Mouse (Mus musculus) heart, postnatal 36 days (tissue): ENCODE data around the gene Sec24d. TPM values are rescaled to one million over a fixed set of nuclear protein-coding genes. Genes with fewer than 3 reads are reported as not detected.
A peak's percentile ranks its signal among the peaks of the same experiment; 100 is the strongest.
"Not testable (repeated sequence)": the region's sequence is repeated elsewhere in the genome, so short reads cannot be mapped to it uniquely, and the experiment has no call there.

ENCODE experiments used
- DNase-seq, 2 experiments: peaks; one replicate each; pipeline ENCODE4 v3.0.0; 2021 to 2022
- intact Hi-C: fragments of 180-260 bp; cut with DNase I; formaldehyde crosslinking; loops from one replicate; pipeline ENCODE4 v1.15.1; 2025
- total RNA-seq, 2 experiments: library from RNA; stranded (reverse); gene quantifications; 2 replicates each; pipeline ENCODE4 v1.2.3; 2021

The Sec24d gene
- total RNA-seq, 2 experiments from 2014 or later = 31.5 to 40.4 TPM

DNA sequence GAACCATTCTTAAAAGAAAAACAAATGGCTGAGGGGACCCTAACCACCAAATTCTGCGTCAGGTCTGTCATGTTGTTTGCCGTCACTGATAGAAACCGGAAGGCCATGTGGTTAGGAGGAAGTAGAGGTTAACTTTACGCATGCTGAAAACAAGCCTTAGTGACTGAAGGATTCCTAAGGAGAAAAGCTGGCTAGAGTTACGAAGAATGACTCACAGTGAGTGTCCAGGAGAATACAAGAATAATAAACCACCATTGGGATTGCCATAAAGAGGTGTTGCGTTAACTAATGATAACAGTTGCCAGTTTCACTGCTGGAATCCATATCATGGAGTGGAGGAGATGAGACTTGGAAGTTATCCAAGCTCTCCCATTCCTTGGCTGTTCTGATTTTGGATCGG, 67.7 kb downstream of the Sec24d start:
- no peak for DNase-seq
- intact Hi-C loops = no loop called here

DNA sequence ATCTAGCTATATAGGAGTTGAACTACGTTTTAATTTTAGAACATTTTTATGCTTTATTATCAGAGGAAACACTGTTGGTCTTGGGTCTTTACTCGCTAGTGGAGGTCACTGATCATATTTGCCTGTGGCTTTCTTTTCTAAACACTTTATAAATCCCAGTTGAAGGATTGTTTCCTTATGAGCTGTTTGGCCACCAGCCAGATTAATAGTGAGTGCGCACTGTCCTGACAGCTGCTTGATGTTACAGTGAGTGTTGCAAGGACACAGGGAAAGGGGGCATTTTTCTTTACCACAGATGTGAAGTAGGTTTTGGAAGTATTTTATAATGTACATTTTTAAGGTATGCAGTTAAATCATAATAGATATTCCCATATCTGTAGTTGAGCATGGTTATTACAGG, 68.2 kb downstream of the Sec24d start:
- intact Hi-C loops = no loop called here
- DNase-seq = no peak

DNA sequence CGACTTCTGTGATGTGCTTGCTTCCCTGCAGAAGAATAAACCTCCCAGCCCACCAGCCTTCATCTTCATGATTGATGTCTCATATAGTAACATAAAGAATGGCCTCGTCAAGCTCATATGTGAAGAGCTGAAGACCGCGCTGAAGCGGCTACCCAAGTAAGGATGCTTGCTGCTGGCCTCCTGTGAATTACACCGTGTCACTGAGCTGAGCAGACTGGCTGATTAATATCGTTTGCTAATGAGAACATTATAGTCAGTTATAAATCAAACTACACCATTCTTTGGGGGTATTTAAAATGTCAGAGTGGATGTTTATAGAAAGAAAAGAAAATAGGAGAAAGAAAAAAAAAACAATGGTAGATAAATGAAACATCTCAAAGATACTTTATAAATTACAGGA, 69.2 kb downstream of the Sec24d start:
- intact Hi-C loops = no loop called here
- DNase-seq = no peak

DNA sequence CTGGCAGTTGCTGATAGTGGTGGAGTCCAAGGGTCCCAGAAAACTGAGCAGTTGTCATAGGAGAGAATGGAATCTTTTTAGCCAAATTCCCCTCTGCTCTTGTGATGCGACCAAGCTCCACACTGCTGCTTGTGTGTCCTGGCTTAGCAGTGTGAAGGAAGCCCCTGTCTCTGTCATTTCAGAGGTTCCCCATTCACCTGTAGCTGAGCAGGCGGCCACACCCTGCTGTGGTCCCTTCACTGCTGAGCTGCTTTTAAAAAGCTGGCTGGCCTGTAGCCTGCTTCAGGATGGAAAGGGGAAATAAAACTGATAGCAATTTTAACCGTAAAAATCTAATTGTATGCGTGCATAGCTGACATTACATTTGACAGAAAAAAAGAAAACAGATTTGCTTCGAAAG, 69.7 kb downstream of the Sec24d start:
- intact Hi-C loops = no loop called here
- no peak for DNase-seq

DNA sequence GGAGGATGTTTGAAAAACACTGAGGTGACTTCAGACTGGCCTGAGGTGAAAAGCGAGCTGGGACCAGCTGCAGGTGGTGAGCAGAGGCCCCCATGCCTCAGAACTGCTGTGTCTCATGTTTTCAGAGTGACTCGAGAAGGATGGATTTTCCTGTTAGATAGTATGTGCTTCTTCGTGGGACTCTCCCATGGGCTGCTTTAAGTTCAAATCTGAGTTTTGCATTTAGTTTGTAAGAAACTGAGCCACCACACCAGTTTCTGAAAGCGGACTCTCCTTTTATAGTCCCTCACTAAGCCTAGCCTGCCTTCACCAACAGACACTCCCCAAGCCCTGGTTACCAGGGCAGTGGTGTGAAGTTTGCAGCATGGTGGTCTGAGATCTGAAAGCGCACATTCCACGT, 70.6 kb downstream of the Sec24d start:
- DNase-seq = no peak
- intact Hi-C loops = no loop called here

DNA sequence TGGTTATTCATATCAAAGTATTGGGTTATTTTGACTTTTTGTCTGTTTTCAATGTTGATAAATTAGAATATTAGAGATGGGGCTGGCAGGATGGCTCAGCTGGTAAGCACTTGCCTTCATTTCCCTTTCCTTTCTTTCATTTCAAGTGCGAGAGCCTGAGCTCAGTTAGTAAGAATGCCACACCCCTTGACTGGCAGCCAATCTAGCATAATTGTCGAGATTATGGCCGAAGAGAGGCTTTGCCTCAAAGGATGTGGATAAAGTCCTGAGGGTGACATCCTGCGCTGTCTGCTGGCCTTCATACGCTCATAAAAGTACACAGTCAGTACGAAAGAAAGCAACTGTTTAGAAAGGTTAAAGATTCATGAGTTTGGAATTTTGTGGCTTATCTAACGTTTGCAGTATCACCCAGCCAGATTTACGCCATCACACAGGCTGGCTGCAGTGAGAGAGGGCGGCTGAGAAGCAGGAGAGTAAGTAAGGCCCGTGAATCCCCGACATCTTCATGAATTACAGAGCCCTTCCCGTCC, 71.5 kb downstream of the Sec24d start:
- intact Hi-C loops = no loop called here
- no peak for DNase-seq

DNA sequence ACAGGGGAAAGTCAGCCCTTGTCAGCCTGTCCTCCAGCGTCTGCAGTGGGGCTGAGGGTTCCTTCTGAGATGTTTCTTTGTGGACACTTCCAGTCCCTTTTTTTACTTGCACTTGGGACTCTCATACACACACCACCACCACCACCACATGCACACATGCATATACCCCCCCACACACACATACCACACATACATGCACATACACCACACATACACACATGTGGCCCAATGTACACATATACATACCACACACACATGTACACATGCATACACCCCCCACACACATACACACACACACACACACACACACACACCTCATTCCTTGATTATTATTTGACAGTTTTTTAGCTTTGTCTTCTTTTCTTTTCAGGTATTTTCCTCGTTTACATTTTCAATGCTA, 73.8 kb downstream of the Sec24d start:
- no peak for DNase-seq
- intact Hi-C loops = no loop called here

DNA sequence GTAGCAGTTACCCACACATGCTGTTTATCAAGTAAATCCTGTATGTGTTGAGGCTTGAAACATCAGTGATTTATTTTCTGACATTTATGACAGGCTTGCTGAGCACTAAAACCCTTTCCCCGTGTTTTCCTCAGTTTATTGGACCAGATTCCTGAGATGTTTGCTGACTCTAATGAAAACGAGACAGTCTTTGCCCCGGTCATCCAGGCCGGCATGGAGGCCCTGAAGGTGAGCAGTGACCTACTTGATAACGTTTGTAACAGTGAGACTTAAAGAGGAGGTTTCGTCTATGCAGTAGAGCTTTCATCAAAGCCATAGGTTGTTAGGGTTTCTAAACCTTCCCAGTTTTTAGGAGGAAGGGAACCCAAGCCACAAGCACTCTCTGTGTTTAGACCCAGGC, 76.4 kb downstream of the Sec24d start:
- intact Hi-C loops = no loop called here
- no peak for DNase-seq

DNA sequence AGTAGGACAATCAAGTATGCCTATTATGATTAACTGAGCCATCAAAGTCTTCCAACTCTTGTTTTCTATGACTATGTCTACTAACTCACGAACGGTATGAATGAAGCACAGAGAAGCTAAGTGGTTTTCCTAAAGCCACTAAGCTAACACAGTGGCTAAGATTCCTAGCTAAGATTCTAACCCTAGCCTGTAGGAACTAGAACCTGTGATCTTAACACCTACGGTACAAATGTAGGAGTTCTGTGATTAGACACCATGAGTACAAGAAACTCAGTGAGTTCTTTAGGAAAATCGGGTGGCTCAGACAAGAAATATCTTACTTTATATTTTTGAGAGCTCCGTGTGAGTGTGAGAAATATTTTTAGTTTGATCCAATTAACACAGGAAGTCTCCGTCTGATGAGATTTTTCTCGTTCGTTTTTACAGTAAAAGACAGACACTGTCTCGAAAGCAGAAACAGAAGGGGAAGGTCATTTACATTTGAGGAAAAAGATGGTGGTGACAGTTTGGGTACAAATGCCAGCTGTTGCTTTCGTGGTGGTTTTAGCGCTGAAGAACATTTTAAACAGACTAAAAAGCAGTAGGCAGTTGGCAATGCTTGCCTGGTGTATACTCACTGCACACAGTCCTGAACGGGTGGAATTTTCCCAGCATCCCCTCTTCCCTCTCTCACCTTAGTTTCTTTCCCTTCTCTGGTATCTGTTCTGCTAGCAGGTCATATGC, 81.0 kb downstream of the Sec24d start:
- DNase-seq = no peak
- intact Hi-C loops = no loop called here

DNA sequence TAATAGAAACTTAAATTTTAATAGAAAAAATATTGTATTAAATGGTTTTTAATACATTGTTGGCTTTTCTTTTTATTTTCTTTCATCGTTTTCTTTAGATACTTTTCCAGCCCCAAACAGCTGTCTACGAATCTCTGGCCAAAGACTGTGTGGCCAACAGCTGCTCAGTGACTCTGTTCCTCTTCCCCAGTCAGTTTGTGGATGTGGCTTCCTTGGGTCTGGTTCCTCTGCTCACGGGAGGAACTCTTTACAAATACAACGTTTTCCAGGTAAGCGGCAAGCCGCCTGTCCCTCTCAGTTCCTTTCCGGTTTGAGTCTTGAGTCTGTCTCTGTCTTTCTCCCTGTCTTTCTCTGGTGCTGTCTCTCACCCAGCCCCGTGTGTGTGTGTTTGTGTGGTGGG, 83.3 kb downstream of the Sec24d start:
- intact Hi-C loops = loop anchor here (5.0 kb wide), 1 partner anchor 188 kb away; no protein-coding TSS in a partner anchor
- DNase-seq = no peak

DNA sequence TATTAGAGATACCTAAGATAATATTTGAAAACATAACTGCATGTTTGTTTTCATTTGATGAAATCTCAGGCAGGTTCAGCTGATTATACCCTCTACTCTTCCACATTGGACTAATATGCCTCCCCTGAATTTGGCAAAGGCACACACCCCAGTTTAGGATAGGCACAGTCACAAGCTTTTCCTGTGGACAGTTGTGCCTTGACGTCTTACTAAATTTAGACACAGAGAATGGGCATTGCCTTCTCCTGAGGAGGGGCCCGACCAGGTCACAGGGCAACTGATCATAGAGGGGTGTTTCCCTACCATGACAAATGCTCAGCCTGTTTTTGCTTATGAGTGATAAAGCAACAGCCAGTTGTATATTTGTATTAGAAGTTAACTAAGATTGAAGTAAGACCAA, 84.3 kb downstream of the Sec24d start:
- intact Hi-C loops = loop anchor here (5.0 kb wide), 1 partner anchor 189 kb away; no protein-coding TSS in a partner anchor

DNA sequence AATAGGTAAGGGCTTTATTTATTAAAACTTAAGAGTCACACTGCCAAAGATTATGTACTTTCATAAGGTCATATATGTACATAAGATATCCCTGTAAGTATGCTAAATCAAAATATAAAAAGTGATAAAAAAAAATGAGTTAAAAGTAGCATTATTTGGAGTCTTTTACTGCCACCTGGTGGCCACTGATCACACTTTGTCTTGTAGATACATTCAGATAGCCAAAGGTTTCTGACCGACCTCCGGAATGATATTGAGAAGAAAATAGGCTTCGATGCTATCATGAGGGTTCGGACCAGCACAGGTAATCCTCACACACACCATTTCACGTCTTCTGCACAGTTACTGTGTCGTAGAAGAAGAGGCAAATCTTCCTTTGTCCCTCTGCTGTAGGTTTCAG, 85.9 kb downstream of the Sec24d start:
- DNase-seq = peak; percentile 38
- intact Hi-C loops = loop anchor here (1.0 to 5.0 kb wide), 3 partner anchors 119 to 412 kb away; no protein-coding TSS in a partner anchor

More for the DNA sequence above, 84.3 kb downstream of the Sec24d start:
- no peak for DNase-seq

DNA sequence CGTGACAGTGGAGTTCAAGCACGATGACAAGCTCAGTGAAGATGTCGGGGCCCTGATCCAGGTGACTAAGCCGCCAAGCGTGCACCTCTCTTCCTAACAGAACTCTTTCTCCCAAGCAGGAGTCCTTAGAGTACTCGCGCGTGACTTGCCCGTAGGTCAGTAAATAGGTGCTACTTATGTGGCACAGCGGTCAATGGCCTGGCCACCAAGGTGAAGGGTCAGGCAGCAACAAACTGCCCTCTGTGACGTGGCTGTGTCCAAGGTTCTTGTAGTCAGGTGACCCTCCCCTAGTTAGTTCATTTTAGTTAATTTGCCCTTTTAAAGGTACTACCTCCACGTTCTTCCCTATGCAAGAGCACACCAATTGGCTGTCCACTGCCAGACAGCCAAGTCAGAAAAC, 86.4 kb downstream of the Sec24d start:
- intact Hi-C loops = loop anchor here (1.0 to 5.0 kb wide), 3 partner anchors 119 to 413 kb away; no protein-coding TSS in a partner anchor
- no peak for DNase-seq

DNA sequence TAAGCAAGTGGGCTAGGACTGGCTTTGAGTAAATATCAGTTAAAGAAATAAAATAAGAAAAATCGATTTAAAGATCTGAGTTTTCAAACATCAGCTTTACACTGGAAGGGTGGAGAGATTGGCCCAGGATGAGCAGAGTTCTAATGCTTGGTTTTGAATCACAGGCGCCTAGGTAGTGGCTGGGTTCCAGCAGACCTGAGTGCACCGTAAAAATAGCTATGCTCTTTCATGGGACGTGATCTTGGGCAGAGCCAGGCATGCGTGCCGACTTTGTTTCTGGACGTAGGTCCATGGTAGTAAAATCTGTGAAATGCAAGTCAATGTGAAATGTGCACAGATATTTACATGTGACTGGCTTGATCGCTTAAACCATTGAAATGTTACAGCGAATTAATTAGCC, 87.1 kb downstream of the Sec24d start:
- intact Hi-C loops = loop anchor here (5.0 kb wide), 1 partner anchor 192 kb away; no protein-coding TSS in a partner anchor
- DNase-seq = peak in 1 of 2 experiments; percentile 44

DNA sequence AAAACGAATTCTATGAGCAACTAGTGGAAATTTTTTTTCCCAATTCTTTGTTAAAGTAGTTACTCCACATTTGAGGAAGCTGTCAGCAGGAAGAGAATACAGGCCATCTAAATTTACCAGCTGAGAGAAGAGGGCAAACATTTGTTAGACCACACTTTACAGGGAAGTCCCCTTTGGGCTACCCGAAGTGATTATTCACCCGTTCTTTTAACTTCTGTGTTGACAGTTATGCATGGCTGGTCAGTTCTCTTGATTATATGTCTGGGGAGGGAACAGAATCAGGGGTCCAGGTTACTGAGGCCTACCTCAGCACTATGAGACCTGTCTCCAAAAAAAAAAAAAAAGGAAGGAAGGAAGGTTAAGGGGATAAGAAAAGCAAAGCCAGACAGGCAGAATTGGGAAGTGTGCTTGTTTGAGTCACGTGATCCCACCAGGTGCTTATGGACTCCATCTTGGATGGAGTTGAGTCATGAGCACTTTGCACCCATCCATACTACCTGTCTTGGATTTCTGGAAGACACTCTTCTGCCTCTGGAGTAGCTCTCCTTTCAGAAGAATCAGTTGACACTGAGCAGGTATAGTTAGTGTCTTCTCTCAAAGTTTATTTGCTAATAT, 89.2 kb downstream of the Sec24d start:
- DNase-seq = no peak
- intact Hi-C loops = no loop called here

DNA sequence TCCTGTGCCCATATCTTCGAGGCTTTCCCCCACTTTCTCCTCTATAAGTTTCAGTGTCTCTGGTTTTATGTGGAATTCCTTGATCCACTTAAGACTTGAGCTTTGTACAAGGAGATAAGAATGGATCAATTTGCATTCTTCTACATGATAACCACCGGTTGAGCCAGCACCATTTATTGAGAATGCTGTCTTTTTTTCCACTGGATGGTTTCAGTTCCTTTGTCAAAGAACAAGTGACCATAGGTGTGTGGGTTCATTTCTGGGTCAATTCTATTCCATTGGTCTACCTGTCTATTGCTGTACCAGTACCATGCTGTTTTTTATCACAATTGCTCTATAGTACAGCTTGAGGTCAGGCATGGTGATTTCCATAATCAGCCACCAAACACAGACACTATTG, 99.6 kb downstream of the Sec24d start:
- DNase-seq, intact Hi-C loops: not testable (repeated sequence)

DNA sequence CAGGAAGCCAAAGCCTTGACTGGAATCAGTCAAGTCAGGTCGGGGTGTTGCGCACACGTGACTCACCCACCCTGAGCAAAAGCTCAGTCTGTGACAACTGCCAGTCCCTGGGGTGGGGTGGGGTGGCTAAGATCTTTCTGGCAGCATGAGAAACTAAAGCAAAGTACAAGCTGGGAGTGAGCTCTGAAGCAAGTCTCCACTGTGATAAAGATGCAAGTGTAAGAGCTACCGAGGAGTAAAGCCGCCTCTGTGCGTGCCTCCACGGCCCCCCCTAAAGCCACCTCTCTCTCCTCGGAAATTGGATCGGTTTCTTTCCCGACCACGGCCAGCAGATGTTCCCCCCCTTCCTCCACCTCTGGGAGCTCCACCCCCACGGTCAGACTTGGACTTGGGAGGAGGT, 101.9 kb downstream of the Sec24d start:
- intact Hi-C loops = no loop called here
- no peak for DNase-seq

DNA sequence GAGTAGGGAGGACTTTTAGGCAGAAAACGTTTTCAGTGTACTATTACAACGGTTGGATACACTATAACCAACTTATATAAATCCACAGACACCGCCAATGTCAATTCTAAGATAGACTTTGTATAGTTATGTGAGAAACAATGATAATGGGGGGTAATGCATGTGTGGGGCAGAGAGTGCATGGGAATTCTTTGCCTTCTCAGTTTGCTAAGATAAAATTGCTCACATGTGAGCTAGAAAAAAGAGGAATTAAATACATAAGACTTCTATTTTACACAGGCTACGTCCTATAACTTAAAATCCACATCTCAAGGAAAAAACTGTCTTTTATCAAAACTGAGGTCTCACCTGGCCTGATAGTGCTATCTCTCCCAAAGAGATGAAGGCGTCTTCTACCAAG, 103.7 kb downstream of the Sec24d start:
- intact Hi-C loops = loop anchor here (5.0 kb wide), 2 partner anchors 139 to 204 kb away; no protein-coding TSS in a partner anchor
- no peak for DNase-seq

DNA sequence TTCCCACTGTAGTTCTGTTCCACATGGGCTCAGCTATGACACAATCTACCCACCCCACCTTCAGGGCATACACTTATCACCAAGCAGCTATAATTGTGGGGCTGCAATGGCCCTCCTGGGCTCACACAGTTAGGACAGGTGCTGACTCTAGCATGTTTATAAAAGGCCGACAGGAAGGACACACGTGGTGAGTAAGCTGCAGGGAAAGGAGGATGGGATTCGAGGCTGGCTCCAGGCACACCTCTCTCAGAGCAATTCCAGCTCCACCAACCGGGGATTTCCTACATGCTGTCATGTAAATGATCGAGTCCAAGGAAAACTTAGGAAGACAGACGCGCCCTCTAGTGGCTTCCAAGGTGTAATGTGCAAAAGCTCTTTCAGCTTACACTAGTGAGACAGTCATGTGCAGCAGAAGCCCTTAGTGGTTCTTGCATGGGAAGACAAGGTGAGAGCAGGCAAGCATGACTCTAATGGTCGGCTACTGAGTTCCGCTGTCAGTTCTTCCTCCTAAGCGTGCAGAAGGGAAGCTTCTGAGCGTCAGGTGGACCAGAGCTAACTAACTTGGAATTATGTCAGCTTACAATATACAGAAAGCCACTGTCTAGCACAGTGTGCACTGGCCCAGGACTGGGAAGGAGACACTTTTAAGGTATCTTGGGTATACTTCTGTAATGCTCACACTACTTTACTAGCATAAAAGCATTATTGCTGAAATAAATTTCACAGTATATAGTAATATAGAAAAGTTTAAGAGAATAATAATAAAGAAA, 104.7 kb downstream of the Sec24d start:
- DNase-seq = peak; percentile 71 to 72
- intact Hi-C loops = loop anchor here (5.0 kb wide), 2 partner anchors 140 to 205 kb away; no protein-coding TSS in a partner anchor

DNA sequence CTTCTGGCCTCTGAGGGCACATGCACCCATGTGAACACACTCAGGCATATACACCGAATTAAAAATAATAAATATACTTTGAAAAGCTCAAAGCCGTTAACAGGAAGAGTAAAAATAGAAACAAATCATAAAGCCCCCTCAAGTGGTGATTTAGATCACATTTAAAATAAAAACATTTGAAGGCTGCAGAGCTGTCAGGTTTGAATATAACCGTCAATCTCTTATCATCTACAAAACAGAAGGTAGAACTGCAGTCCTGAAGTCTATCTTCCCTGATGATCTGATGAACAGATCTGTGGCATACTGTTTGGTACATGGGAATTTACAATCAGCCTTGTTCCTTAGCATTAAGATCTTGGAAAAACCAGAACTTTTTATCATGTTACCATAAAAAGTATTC, 109.3 kb downstream of the Sec24d start:
- intact Hi-C loops = no loop called here
- DNase-seq = no peak

DNA sequence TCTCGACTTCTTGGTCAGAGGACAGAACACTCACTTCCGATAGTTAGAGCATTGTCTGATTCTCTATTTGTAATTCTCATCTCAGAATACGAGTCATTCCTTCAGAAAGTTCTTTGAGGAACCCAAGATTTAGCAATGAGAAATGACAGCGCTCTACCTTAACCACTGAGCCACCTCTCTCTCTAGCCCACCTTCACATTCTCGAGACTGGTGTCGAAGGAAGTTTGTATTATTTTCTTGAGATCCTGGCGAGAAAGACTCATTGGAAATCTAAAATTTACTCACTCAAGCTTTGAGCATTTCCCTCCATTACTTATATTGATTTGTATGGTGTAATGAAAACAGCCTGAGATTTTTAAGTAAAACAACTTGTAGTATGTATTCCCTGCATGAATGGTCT, 117.2 kb downstream of the Sec24d start:
- intact Hi-C loops = no loop called here
- no peak for DNase-seq
